Mouse (Mus musculus) spleen, embryonic (tissue): ENCODE results near the gene Chml.

Source experiments
- CTCF ChIA-PET: fragments of 350-600 bp; sonication (Branson Sonifier 250); formaldehyde crosslinking; loops from one replicate; lab custom pipeline; 2022; lab: Charles Lee

Gene Chml

DNA sequence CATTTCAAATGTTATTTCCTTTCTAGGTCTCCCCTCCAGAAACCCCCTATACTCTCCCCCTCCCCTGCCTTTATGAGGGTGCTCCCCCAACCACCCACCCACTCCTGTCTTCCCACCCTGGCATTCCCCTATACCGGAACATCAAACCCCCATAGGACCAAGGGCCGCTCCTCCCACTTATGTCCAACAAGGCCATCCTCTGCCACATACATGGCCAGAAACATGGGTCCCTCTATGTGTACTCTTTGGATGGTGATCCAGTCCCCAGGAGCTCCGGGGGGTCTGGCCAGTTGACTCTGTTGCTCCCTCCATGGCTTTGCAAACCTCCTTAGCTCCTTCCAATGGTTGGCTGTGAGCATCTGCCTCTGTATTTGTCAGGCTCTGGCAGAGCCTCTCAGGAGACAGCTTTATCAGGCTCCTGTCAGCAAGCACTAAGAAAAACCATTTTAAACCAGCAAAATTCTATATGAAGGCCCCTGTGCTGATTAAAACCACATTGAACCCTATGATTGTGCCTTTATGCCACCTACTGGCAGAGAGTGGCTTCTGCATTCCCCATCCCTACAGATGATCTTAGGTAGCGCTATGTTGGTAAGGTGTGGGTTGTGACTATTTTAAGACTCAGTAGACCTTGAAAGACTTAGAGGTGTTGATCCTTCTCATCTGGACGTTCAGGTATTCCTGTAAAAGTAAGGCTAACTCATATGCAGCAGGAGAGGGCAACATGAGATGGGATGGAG lies 23.9 kb downstream of the Chml start:
- CTCF ChIA-PET: interaction anchor here (0.6 to 1.3 kb wide), 4 partner anchors 31 to 50 kb away, joined by 3 to 5 read pairs (median 4); no protein-coding TSS in a partner anchor

DNA sequence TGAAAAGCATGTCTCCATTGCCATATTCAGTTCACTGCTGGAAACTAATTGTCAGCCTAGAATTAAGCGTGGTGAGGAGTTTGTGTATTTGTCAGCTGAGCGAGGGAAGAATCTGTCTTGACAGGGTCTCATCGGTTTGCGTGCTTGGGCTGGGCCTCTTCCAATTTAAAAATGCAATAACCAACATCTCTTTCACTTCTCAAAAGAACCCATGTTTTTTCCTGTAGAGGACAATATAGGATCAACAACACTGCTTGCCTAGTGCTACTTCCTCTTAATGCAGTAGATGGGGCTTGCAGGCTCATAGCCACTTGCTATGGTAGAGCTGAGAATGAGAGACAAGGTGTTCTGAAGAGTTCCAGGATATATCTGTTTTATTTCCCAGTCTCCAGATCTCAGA lies 32.8 kb downstream of the Chml start:
- CTCF ChIA-PET: no interaction called here

DNA sequence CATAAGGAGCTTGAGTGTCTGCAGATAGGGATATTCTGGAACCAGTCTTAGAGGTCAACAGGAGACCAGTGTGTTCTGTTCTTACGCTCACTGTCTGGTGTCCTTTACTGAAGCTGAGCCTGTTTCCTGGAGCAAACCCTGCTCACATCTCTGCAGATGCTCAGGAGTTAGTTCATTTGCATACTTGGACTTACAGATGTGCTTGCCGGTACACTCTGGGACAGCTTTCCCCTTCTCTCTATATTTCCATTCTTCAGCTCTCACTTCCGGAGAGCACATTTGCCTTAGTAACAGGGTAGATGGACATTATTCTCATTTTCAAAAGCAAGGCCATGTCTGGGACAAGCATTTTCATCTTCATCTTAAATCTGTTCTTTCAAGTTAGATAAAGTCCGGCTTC lies 44.1 kb downstream of the Chml start:
- CTCF ChIA-PET: no interaction called here

DNA sequence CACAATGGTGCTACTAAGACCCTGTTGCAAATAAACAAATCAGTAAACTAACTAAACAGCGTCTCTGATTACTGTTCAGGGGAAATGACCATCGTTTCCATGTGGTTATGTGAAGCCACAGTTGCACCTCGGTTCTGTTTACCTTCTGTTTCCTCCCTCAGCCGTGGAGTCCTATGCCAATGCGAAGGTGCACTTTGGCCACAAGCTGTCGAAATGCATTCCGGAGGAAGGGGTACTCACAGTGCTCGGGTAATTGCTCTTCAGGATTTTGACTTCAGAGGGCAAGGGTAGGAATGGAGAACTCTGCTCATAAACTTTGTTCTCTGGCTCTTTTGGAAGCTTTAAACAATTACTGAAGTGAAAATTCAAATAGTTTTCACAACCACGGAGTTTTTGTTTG lies 45.7 kb downstream of the Chml start:
- CTCF ChIA-PET: no interaction called here

DNA sequence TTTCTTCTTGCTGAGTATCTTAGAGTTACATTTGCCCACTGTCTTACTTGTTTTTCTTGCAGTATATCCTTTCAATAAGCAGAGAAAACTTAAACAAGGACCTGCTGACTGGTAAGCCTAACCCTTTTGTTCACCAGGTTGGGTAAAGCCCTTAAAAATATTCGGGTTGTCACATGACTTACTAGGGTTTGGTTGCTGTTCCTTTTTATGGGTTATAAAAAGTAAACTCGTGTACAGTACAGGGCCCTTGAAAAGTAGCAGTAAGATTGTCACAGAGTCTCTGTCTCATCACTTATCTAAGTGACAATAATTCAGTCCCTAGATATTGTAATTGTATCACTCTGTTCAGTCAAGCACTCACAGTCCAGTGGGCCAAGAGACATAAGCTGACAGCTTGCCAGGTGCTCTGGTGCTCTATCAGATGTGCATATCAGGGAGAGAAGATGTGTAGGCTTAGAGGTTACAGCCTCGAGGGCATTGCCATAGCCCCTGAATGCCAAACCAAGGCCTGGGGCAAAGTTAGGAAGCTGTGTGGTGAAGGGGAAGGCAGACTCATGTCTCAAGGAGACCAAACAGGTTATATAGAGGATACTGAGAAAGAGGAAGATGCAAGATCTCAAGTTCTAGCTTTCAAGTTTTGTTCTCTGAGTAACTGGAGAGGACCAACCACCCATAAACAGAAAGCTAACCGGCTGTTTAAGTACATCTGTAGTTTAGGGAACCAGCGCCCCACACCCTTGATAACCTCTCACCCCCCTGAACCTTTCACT lies 49.0 kb downstream of the Chml start:
- CTCF ChIA-PET: interaction anchor here (1.0 kb wide), 1 partner anchor 18 kb away, joined by 5 read pairs; the partner anchor contains the start of gene Fh1

DNA sequence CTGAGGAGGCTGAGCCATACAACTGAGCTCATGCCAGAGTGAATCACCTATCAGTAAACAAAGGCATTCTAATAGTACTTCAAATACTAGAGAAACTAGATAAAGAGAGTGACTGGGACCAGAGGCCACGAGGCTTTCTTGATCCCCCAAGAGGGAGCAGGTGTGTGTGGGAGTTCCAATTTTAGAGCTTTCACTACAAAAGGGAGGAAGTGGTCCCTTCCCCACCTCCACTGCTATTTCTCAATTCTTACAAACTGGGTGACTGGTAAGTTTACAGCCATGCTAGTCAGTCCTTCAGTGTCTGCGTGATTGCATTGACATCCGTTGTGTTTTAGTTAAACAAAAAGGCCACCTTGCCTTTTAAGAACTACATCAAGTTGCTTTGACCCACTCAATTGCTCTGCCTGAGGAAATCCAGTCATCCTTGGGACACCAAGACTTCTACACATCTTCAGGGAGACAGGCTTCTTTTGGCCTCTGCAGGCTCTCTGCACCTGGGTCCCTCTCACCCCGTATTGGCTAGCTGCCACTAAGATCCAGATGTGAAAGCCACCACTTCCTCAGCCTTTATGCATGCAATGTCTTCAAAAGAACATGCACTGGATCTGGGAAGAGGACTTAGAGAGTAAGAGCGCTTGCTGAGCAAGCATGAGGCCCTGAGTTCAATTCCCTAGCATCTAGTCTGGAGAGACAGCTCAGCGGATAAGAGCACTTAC lies 52.1 kb downstream of the Chml start:
- CTCF ChIA-PET: interaction anchor here (0.5 to 0.6 kb wide), 2 partner anchors 15 to 23 kb away, joined by 3 read pairs; no protein-coding TSS in a partner anchor

DNA sequence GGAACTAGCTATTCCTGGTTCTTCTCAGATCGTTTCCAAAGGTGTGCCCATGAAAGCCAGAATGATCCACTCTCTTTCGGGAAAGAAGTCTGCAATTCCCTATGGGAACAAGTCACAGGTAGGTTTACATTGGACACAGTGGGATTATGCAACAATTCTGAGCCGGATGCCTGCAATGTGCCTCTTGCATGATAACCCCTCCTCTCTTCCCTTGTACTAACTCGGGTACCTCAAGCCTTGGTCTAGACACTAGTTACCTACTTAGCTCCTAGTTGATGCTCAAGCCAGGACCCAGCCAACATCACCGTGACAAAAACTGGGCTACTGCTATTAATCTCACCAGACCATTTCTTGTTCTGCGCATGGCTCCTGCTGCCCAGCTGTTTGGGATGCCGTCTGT lies 53.6 kb downstream of the Chml start:
- CTCF ChIA-PET: no interaction called here

DNA sequence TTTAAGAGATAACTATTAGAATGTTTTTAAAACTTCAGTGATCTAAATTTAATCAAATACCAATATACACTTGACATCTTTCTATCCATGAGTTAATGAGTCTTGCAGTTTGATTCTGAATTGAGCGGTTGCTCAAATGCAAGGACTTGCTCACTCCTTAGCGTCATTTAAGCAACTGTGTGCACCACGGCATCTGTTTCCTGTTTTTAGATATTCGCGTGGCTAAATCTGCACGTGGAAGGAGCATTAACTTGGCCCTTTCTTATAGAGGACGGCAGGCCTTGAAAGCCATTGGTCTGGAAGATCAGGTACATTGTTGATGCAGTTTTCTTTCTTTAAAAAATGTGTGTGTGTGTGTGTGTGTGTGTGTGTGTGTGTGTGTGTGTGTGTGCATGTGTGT lies 55.0 kb downstream of the Chml start:
- CTCF ChIA-PET: no interaction called here

DNA sequence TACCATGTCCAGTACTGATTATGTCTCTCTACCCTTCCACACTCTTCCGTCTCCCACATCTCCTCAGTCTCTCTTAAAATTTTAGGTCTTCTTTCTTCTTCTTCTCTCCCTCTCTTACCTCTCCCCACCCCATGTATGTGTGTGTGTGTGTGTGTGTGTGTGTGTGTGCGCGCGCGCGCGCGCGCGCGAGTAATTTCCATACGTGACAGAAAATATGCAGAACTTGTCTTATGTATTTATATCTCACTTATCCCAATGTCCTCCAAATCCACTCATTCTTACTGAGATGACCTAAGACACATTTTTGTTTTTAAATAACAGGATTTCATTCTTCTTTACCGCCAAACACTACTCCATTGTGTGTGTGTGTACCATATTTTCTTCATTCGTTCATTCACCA lies 60.2 kb downstream of the Chml start:
- CTCF ChIA-PET: no interaction called here
